Comparison of ENCODE assay signal across 25 mouse cellular contexts in the genomic region with DNA sequence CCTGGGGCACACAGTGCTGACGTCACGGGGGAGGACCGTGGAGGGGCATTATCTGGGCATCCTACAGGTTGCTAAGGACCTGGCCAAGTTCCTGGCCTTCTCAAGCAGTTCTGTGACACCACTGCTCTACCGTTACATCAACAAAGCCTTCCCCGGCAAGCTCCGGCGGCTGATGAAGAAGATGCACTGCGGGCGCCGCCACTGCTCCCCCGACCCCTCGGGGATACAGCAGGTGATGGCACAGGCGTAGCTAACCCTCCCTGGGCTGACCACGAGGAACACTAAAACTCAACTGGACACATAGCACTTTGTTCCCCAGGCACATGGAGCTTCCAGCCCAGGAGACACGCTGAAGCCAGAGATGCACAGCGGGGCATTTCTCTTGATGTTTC. TPM values are rescaled to one million over a fixed set of nuclear protein-coding genes. Genes with fewer than 3 reads are reported as not detected.
A peak's percentile ranks its signal among the peaks of the same experiment; 100 is the strongest.
DNase-seq lines count a peak whose midpoint lies in the region; ATAC-seq and TF ChIP-seq lines count a peak whose summit lies in the region.
"Had no signal": no experiment of that assay in that cellular context is flagged by ENCODE, and none has a peak within 500 bp of the region (broad histone marks: within the 10 kb centered on the region; RNA-seq: fewer than 3 reads in every experiment).

No protein-coding gene starts in this region.

- peaks cover 98% of the 10 kb centered on the region for H3K4me1 ChIP-seq in megakaryocyte, embryonic 14.5 days

- H3K27me3 ChIP-seq in megakaryocyte, embryonic 14.5 days (replicated peaks), result no peaks in the 10 kb centered on the region
- H3K27me3 ChIP-seq: embryonic facial prominence, embryonic 12.5 days; forebrain, embryonic 13.5 days; heart, embryonic 15.5 days had no signal

- no peak for TF ChIP-seq CTCF in gastrocnemius, adult 2 months (IDR thresholded peaks at IDR 0.05)
- TF ChIP-seq CTCF in left cerebral cortex, adult 2 months (IDR thresholded peaks at IDR 0.05), result no peak

- H3K36me3 ChIP-seq in megakaryocyte, embryonic 14.5 days (replicated peaks; ENCODE audit: low read length), result peaks cover 90% of the 10 kb centered on the region
- H3K36me3 ChIP-seq: embryonic facial prominence, embryonic 12.5 days had no signal

- H3K27ac ChIP-seq in gastrocnemius, adult 2 months, result peak overlapping the region; percentile 94
- H3K27ac ChIP-seq in left cerebral cortex, adult 2 months, result peak overlapping the region; percentile 78; the same call in 1 of the 2 replicates
- H3K27ac ChIP-seq: embryonic facial prominence, embryonic 12.5 days; forebrain, embryonic 13.5 days; heart, embryonic 15.5 days had no signal

- ATAC-seq in megakaryocyte, adult 5-6 weeks (ENCODE audit: poor library complexity, severe bottlenecking), result no peak
- ATAC-seq: forebrain, embryonic 13.5 days; hindbrain, embryonic 16.5 days had no signal

- intact Hi-C loops in gastrocnemius, adult 2 months (cut with DNase I), result no loop called here
- intact Hi-C loops in gastrocnemius, postnatal 36 days (cut with DNase I), result no loop called here
- intact Hi-C loops in left cerebral cortex, adult 2 months (cut with DNase I), result no loop called here

- no peak overlapping the region for H3K4me3 ChIP-seq in gastrocnemius, adult 2 months
- H3K4me3 ChIP-seq in left cerebral cortex, adult 2 months, result no peak overlapping the region
- peak overlapping the region; percentile 29 for H3K4me3 ChIP-seq in megakaryocyte, embryonic 14.5 days (replicated peaks)
- H3K4me3 ChIP-seq: embryonic facial prominence, embryonic 12.5 days; forebrain, embryonic 13.5 days; heart, adult 2 months; heart, embryonic 15.5 days had no signal

- H3K9me3 ChIP-seq in megakaryocyte, embryonic 14.5 days, result no peaks in the 10 kb centered on the region
- H3K9me3 ChIP-seq: embryonic facial prominence, embryonic 12.5 days; forebrain, embryonic 13.5 days; heart, embryonic 15.5 days had no signal

- DNase-seq in gastrocnemius, adult 2 months, result no peak
- no peak for DNase-seq in gastrocnemius, postnatal 36 days
- DNase-seq in left cerebral cortex, adult 2 months (ENCODE audit: extremely low spot score in 1 of 2, low spot score in 2 of 2), result no peak
- no peak for DNase-seq in left cerebral cortex, adult 9 months (ENCODE audit: low spot score in 2 of 2)
- no peak for DNase-seq in spleen, postnatal 14 days (ENCODE audit: low spot score in 2 of 2)
- DNase-seq: adrenal gland, postnatal 10 days; cerebellum, adult 11-12 months; cerebellum, adult 9-10 months; cerebellum, postnatal 25 days; heart, adult 2 months; heart, postnatal 14 days had no signal

RNA-seq across cellular contexts. Expression of a gene that starts 11.9 kb away (rescaled TPM):
- total RNA-seq in gastrocnemius, adult 2 months (2021), result under 1 TPM; 0.15 to 0.33 TPM
- under 1 TPM; 0.13 to 0.35 TPM for total RNA-seq in gastrocnemius, postnatal 36 days (2021)
- total RNA-seq in left cerebral cortex, adult 2 months (2021), result under 1 TPM; 0.29 to 0.63 TPM
- polyA plus RNA-seq in megakaryocyte, embryonic 14.5 days (2012; ENCODE audit: insufficient read depth, low replicate concordance), result 1.8 TPM in 1 of 2 replicates, not detected in the other
- 18.3 and 19.9 TPM in 2 replicates for total RNA-seq in megakaryocyte, adult 5-6 weeks (2015)
- total RNA-seq in megakaryocyte, adult 5-6 weeks (2017), result 16.6 and 19.7 TPM in 2 replicates

RNA-seq across cellular contexts. Expression of a gene that starts 15.7 kb away (rescaled TPM):
- total RNA-seq in gastrocnemius, adult 2 months (2021), result 10 to 100 TPM; 26.5 to 41.2 TPM
- total RNA-seq in gastrocnemius, postnatal 36 days (2021), result 10 to 100 TPM; 25.3 to 30.4 TPM
- 10 to 100 TPM; 12.5 to 13.9 TPM for total RNA-seq in left cerebral cortex, adult 2 months (2021)
- polyA plus RNA-seq in megakaryocyte, embryonic 14.5 days (2012; ENCODE audit: insufficient read depth, low replicate concordance), result 54.8 and 69.9 TPM in 2 replicates
- 9.8 and 13.1 TPM in 2 replicates for total RNA-seq in megakaryocyte, adult 5-6 weeks (2015)
- total RNA-seq in megakaryocyte, adult 5-6 weeks (2017), result 9.6 and 14.8 TPM in 2 replicates

RNA-seq across cellular contexts. Expression of a gene that starts 29.8 kb away (rescaled TPM):
- total RNA-seq in gastrocnemius, adult 2 months (2021), result 1 to 10 TPM; 1.3 to 2.7 TPM
- total RNA-seq in gastrocnemius, postnatal 36 days (2021), result 1 to 10 TPM; 1.1 to 1.2 TPM
- 1 to 10 TPM; 2.5 to 2.8 TPM for total RNA-seq in left cerebral cortex, adult 2 months (2021)
- not detected in 2 replicates for polyA plus RNA-seq in megakaryocyte, embryonic 14.5 days (2012; ENCODE audit: insufficient read depth, low replicate concordance)
- 0.07 TPM in 1 of 2 replicates, not detected in the other for total RNA-seq in megakaryocyte, adult 5-6 weeks (2015)
- 0.22 TPM in 1 of 2 replicates, not detected in the other for total RNA-seq in megakaryocyte, adult 5-6 weeks (2017)

RNA-seq across cellular contexts. Expression of a gene that starts 40.8 kb away (rescaled TPM):
- total RNA-seq in gastrocnemius, adult 2 months (2021), result not detected
- total RNA-seq in gastrocnemius, postnatal 36 days (2021), result not detected
- total RNA-seq in left cerebral cortex, adult 2 months (2021), result not detected
- not detected in 2 replicates for polyA plus RNA-seq in megakaryocyte, embryonic 14.5 days (2012; ENCODE audit: insufficient read depth, low replicate concordance)
- not detected in 2 replicates for total RNA-seq in megakaryocyte, adult 5-6 weeks (2015)
- total RNA-seq in megakaryocyte, adult 5-6 weeks (2017), result not detected in 2 replicates
- total RNA-seq: adrenal gland, postnatal 10 days; adrenal gland, postnatal 4 days; gastrocnemius, adult 8-10 months; gastrocnemius, postnatal 4 days; heart, adult 2 months; heart, postnatal 14 days; MEL had no signal
- polyA plus RNA-seq: C2C12; cortical plate, adult 2 months; forebrain, embryonic 13.5 days; heart, adult 2 months; heart, embryonic 11.5 days; heart, embryonic 15.5 days; hindbrain, embryonic 11.5 days; hindbrain, embryonic 16.5 days had no signal

RNA-seq across cellular contexts. Expression of a gene that starts 42.0 kb away (rescaled TPM):
- total RNA-seq in gastrocnemius, adult 2 months (2021), result 10 to 100 TPM; 48.7 to 69.6 TPM
- total RNA-seq in gastrocnemius, postnatal 36 days (2021), result 10 to 100 TPM; 52.8 to 68.3 TPM
- 10 to 100 TPM; 67.6 to 69.4 TPM for total RNA-seq in left cerebral cortex, adult 2 months (2021)
- polyA plus RNA-seq in megakaryocyte, embryonic 14.5 days (2012; ENCODE audit: insufficient read depth, low replicate concordance), result 51.4 and 67.9 TPM in 2 replicates
- 35.6 and 42.6 TPM in 2 replicates for total RNA-seq in megakaryocyte, adult 5-6 weeks (2015)
- total RNA-seq in megakaryocyte, adult 5-6 weeks (2017), result 20.0 and 24.6 TPM in 2 replicates

Comparison
In these comparisons a context has a peak if more than half of its experiments do, and no peak if none do; other contexts are left out.
1. RNA of a gene that starts 11.9 kb away (total RNA-seq): 16.6 to 19.9 TPM in megakaryocyte, adult 5-6 weeks; 0.29 to 0.63 TPM in left cerebral cortex, adult 2 months, 0.13 to 0.35 TPM in gastrocnemius, postnatal 36 days and 0.15 to 0.33 TPM in gastrocnemius, adult 2 months; every median in the first group is over 10 times any median in the second.